10 mouse cellular contexts compared by ENCODE assay signal in genomic region chr6:39241421-39241891, GRCm38 (mm10). TPM values are rescaled to one million over a fixed set of nuclear protein-coding genes. Genes with fewer than 3 reads are reported as not detected.
A peak's percentile ranks its signal among the peaks of the same experiment; 100 is the strongest.
DNase-seq lines count a peak whose midpoint lies in the region; ATAC-seq lines count a peak whose summit lies in the region.
"Had no signal": no experiment of that assay in that cellular context is flagged by ENCODE, and none has a peak within 500 bp of the region (broad histone marks: within the 10 kb centered on the region; RNA-seq: fewer than 3 reads in every experiment).

No protein-coding gene starts in this region.

- DNase-seq in adrenal gland, adult 2 months, result peak; percentile 52
- DNase-seq in adrenal gland, postnatal 4 days (ENCODE audit: low spot score in 2 of 2), result no peak
- peak; percentile 32 to 35 for DNase-seq in left cerebral cortex, adult 18-20 months (ENCODE audit: low spot score in 2 of 2)
- DNase-seq in left cerebral cortex, postnatal 10 days (ENCODE audit: extremely low spot score in 1 of 2, low spot score in 2 of 2), result no peak
- DNase-seq in cerebellum, adult 11 months, result no peak
- no peak for DNase-seq in urinary bladder, postnatal 14 days (ENCODE audit: low spot score)
- DNase-seq: cerebellum, adult 9-10 months had no signal

- no peaks in the 10 kb centered on the region for H3K9me3 ChIP-seq in embryonic facial prominence, embryonic 15.5 days (replicated peaks)
- H3K9me3 ChIP-seq in limb, embryonic 15.5 days, result no peaks in the 10 kb centered on the region

- no peak overlapping the region for H3K9ac ChIP-seq in embryonic facial prominence, embryonic 15.5 days
- no peak overlapping the region for H3K9ac ChIP-seq in limb, embryonic 15.5 days
- H3K9ac ChIP-seq: liver, embryonic 14.5 days had no signal

- H3K4me1 ChIP-seq in embryonic facial prominence, embryonic 15.5 days, result peaks cover 25% of the 10 kb centered on the region
- peaks cover 30% of the 10 kb centered on the region for H3K4me1 ChIP-seq in limb, embryonic 15.5 days

- no peaks in the 10 kb centered on the region for H3K27me3 ChIP-seq in embryonic facial prominence, embryonic 15.5 days
- no peaks in the 10 kb centered on the region for H3K27me3 ChIP-seq in limb, embryonic 15.5 days

- H3K4me3 ChIP-seq in embryonic facial prominence, embryonic 15.5 days (replicated peaks), result no peak overlapping the region
- H3K4me3 ChIP-seq in limb, embryonic 15.5 days, result no peak overlapping the region

- 48% methylated on average over 4 of the region's 4 CpGs for WGBS in embryonic facial prominence, embryonic 15.5 days
- WGBS in limb, embryonic 15.5 days, result 47% methylated on average over 4 of the region's 4 CpGs

- intact Hi-C loops in left cerebral cortex, postnatal 10 days (cut with DNase I), result no loop called here

- H3K27ac ChIP-seq in embryonic facial prominence, embryonic 15.5 days (replicated peaks), result peak overlapping the region; percentile 55; the same call in 1 of the 2 replicates
- H3K27ac ChIP-seq in limb, embryonic 15.5 days, result peak overlapping the region; percentile 40
- H3K27ac ChIP-seq: liver, embryonic 14.5 days had no signal

- H3K4me2 ChIP-seq in embryonic facial prominence, embryonic 15.5 days (replicated peaks), result no peak overlapping the region
- no peak overlapping the region for H3K4me2 ChIP-seq in limb, embryonic 15.5 days

- no peak for ATAC-seq in embryonic facial prominence, embryonic 15.5 days (ENCODE audit: insufficient number of reproducible peaks, low FRiP score, low TSS enrichment, low read depth)
- ATAC-seq in limb, embryonic 15.5 days (ENCODE audit: insufficient number of reproducible peaks, low FRiP score, low TSS enrichment, low read depth), result no peak; the same call in 1 of the 2 replicates

- H3K36me3 ChIP-seq in embryonic facial prominence, embryonic 15.5 days, result no peaks in the 10 kb centered on the region
- H3K36me3 ChIP-seq in limb, embryonic 15.5 days, result no peaks in the 10 kb centered on the region

RNA-seq across cellular contexts. Expression of gene Kdm7a, which starts 34.9 kb away (rescaled TPM):
- total RNA-seq in adrenal gland, adult 2 months (2021), result 10 to 100 TPM; 12.2 to 16.2 TPM
- polyA plus RNA-seq in adrenal gland, adult 2 months (2012; rRNA removed), result 0.78 and 0.99 TPM in 2 replicates
- 10 to 100 TPM; 15.3 to 17.6 TPM for total RNA-seq in adrenal gland, postnatal 4 days (2021)
- total RNA-seq in left cerebral cortex, adult 18-20 months (2021), result 10 to 100 TPM; 40.2 to 47.6 TPM
- total RNA-seq in left cerebral cortex, postnatal 10 days (2021), result 10 to 100 TPM; 13.9 to 14.3 TPM
- polyA plus RNA-seq in embryonic facial prominence, embryonic 15.5 days (2015; fragmentation: Nextera tagmentation; extraction: Ambion mirVana), result 6.3 and 6.8 TPM in 2 replicates
- 6.1 and 7.1 TPM in 2 replicates for polyA plus RNA-seq in limb, embryonic 15.5 days (2015; fragmentation: Nextera tagmentation; extraction: Ambion mirVana)

Comparison
In these comparisons a context has a peak if more than half of its experiments do, and no peak if none do; other contexts are left out.
1. DNase-seq: peak in adrenal gland, adult 2 months (single experiment) and left cerebral cortex, adult 18-20 months (2 of 2); none in adrenal gland, postnatal 4 days (0 of 2), left cerebral cortex, postnatal 10 days (0 of 2), cerebellum, adult 11 months (single experiment) and urinary bladder, postnatal 14 days (single experiment).